Mouse (Mus musculus): ENCODE measurements around the gene Hey2.

Hey2 gene

GRCm38 (mm10) chr10:30842643-30843437 lies at the start of gene Hey2:
Gene Hey2 (minus strand): TSS chr10:30842801.
- DNase-seq (ENCODE audit: low read depth, low spot score) = no peak

DNA sequence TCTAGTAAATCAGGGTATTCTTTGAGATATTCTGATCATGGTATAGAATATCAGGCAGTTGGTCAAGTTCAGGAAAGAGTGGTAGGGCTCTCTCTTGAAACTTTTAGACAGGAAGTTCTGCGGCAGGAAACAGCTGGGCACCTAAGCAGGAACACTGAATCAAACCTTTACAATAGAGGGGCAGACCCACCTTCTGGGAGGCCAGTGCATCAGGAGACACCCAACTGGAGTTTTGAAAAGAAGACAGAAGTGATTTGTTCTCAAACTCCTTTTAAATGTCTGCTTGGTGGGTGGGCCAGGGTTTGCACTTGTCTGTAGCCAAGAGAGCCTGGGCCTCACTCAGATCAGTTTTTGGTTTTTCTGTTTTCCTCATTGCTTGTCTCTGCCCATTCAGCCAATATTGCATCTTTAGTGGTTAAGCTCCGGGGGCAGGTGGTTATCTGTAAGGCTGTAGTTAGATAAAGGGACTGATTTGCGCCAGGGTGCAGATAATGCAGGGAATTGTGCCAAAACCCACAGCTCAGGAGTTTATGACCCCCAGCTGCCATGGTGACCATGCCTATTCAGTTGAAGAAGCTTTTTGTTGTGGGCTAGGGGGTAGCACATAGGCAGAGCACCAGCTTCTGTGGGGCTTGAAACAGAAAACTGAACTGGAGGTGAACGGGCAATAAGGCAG lies 40.6 kb upstream of the Hey2 start:
- DNase-seq (ENCODE audit: low read depth, low spot score) = no peak

GRCm38 (mm10) chr10:30881109-30881508 lies 38.5 kb upstream of the Hey2 start:
- no peak for DNase-seq (ENCODE audit: low read depth, low spot score)

- no peak for DNase-seq (ENCODE audit: low read depth, low spot score)
These were observed 2.7 kb upstream of the Hey2 start for GRCm38 (mm10) chr10:30845101-30845825.

GRCm38 (mm10) chr10:30844191-30845010 lies 1.8 kb upstream of the Hey2 start:
- DNase-seq (ENCODE audit: low read depth, low spot score) = no peak

DNA sequence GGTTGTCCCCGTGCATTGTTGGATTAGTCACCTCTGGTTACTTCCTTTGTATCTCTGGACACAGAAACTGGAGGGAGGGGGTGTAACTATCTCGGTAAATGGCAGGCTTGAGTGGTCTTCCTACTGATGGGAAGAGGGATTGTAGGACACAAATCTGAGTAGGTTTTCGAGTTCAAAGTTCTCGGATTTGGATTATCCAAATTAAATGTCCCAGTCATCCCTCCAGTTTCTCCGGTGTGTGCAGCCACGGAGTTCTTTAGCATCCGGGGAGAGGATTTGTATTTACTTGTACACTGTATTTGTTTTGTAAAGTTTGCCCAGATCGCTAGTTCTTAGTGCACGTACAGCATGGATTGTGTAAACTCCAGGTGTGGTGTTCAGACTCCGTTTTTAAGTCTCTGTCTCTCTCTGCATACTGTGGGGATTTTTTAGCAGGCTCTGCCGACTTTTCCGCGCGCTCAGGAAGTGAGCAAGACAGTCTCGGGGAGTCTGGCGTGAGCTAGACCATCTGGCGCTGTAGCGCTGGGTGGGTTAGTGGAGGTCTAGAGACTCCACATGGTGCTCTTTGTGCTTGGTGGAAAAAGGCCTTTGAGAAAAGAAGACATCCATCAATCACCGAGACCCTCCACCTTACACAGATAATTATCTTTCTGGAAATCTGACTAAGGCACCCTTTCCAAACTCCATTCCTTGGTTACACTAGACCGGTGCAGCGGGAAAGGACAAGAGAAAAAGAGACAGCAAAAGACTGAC lies 1.0 kb upstream of the Hey2 start:
- DNase-seq (ENCODE audit: low read depth, low spot score) = no peak

DNA sequence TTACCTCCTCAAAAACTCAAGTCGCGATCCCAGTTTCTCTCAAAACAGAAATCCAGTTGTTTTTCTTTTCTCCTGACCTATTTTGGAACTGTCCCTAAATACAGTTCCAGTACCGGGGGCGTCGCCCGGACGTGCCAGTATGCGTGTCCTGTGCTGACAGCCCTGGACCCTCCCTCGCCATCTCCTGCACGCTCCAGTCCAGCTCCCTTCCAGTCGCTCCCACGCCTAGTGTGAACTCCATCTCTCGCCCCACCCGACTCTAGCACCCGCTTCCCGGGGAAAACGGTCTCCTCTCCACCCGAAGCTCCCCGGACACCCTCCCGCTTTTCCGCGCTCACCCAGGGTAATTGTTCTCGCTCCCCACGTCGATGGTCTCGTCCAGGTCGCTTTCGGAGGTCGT lies 373 bp downstream of the Hey2 start:
- DNase-seq (ENCODE audit: low read depth, low spot score) = no peak

DNA sequence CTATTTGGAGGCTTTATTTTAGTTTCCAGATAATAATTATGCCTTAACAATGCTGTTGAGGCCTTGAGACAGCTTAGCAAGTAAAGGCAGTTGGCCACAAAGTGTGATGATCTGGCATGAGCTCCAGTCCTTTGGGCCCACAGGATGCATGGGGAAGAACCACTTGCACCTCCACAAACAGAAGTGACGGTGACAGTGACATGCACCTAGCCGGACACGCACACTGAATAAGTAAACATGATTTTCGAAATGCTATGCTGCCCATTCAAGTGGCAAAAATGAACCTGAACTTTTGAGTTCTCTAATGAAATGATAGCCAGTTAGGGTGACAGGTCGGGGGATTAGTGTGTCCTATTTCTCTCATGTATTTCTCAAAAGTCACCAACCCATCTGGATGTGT lies 1.8 kb downstream of the Hey2 start:
- DNase-seq (ENCODE audit: low read depth, low spot score) = no peak

DNA sequence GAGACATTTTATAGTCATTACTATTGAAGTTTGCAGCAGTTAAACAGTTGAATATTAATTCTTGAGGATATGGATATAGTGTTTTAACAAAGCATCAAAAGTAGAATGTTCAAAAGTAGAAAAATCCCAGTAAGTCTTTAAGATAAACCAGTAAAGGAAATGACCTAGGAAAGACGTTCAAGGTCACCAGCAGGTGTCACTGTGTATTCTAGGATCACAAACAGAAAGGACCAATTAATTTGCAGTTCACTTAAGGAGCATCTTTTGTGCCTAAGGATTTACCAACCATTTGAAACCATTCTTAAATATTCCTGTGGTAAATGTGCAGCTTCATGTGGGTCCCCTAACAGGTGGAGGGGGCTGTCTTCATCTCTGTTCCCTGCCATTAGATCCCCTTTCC lies 4.4 kb downstream of the Hey2 start:
- peak; percentile 64 for DNase-seq (ENCODE audit: low read depth, low spot score)

DNA sequence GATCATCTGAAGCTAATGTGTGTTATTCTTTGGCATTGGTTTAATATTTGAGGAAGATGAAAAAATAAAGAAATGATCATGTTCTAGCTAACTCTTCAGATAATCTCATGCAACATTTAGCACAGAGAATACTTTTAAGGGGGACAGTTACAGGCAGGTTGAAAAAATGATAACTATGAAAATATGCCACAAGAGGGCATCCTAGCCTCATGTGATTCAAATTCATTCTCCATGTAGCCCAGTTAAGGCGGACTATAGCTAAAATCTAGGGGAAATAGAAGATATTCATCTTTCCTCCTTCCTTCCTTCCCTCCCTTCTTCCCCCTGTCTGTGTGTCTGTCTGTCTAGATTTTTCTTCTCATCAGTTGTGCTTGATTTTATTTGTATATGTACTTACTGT lies 17.6 kb downstream of the Hey2 start:
- peak; percentile 82 for DNase-seq (ENCODE audit: low read depth, low spot score)

- peak; percentile 90 for DNase-seq (ENCODE audit: low read depth, low spot score)
These were observed 31.7 kb downstream of the Hey2 start for GRCm38 (mm10) chr10:30810967-30811293.

DNA sequence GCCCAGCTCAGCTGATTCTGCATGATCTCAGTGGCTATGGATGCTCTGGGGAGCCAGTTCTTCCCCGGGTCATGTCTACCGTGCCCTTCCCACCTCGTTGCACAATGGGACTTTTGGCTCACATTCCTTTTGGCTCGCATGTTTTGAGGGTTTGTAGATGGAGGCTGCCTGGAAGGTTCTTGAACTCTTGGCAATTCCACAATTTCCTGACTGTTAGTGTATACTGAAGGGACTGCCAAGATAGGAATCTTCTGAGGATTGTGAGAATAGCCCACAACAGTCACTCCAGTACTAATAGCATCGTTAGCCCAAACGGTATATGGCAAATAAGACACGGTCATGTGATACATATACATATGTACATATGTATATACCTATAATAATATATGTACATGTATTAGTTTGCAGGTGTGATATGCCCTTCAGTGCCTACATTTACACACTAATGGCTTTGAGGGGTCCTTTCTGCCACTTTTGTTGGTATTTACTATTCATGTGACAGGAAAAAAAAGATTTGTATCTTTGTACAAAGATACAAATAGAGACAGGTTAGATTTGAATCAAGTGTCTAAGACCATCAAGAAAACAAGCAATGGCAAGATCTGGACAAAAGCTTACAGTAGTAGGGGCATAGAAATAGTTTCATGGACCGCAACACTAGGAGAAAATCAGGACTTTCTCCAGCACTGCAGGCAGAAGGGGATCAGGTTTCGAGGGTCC lies 32.2 kb downstream of the Hey2 start:
- peak; percentile 80 for DNase-seq (ENCODE audit: low read depth, low spot score)

GRCm38 (mm10) chr10:30803587-30804253 lies 38.9 kb downstream of the Hey2 start:
- peak; percentile 42 for DNase-seq (ENCODE audit: low read depth, low spot score)

DNA sequence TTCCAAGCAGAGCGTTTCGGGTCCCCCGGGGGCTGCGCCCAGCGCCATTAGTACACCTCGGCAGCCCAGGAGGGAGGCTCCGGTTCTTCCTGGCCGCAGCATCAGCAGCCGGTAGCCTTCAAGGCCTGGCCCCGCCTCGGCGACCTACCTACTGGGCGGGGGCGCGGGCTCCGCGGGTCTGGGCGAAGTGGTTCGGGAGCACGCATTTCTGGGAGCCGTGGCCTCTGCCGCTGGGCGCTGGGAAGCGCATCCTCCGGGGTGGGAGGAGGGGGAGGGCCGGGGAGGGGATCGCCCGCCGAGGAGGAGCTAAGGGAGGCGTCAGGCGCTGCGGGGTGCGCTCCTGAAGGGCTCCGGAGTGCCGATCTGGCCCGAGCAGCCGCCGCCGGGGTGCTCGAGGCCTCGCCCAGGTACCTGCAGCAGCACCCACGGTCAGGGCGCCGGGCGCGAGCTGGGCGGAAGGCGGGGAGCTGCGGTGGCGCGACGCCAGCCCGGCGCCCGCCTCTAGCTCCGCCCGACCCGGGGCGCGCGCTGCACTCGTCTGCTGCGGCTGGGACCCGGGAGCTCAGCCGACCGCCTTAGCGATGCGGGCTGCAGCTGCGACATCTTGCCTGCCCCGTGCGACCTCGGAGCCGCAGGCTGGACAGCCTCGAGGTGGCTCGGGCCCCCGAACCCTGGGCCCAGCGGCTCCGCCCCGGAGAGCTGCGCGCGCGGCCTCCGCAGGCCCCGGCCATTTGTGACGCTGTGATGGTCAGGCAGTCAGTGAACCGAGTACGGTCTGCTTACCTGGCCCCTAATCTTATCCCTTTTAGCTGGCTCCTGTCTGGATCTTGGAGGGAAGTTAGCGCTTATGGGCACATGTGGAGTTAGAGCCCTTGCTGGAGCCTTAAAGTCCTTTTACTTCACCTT lies 39.7 kb downstream of the Hey2 start, which contains the start of gene Ncoa7:
Gene Ncoa7 (minus strand): TSS at position 646 of the 906 bp plus-strand sequence.
- peak; percentile 77 for DNase-seq (ENCODE audit: low read depth, low spot score)

GRCm38 (mm10) chr10:30802033-30802432 lies 40.6 kb downstream of the Hey2 start:
- peak; percentile 52 for DNase-seq (ENCODE audit: low read depth, low spot score)

DNA sequence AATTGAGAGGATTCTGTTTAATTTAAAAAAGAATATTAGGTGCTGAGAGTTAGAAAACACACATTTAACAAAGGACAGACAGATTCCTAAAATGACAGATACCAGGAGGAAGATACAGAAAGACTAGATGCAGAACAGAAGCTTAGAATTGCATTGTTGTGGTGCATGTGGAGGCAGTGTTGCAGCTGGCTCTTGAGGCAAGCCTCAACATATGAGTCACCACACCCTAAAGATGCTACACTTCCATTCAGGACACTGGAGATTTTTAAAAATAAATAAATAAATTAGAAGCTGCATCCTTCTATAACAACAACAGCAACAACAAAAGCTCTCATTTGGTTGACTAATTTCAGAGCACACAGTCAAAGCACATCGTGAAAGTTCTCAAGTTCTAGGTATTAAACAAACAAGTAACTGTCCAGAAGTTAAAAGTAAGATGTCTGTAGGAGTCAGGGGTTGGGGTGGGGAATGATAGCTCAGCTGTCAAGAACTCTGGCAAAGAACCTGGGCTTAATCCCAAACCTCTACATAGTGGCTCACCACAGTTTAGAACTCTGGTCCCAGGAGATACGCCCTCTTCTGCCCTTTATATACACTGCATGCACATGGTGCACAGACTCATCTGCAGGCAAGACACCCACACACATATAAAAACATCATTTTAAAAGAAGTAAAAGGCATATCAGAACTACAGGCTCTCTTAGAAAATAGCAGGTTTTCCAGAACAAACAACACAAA lies 42.7 kb downstream of the Hey2 start:
- DNase-seq (ENCODE audit: low read depth, low spot score) = peak; percentile 86

DNA sequence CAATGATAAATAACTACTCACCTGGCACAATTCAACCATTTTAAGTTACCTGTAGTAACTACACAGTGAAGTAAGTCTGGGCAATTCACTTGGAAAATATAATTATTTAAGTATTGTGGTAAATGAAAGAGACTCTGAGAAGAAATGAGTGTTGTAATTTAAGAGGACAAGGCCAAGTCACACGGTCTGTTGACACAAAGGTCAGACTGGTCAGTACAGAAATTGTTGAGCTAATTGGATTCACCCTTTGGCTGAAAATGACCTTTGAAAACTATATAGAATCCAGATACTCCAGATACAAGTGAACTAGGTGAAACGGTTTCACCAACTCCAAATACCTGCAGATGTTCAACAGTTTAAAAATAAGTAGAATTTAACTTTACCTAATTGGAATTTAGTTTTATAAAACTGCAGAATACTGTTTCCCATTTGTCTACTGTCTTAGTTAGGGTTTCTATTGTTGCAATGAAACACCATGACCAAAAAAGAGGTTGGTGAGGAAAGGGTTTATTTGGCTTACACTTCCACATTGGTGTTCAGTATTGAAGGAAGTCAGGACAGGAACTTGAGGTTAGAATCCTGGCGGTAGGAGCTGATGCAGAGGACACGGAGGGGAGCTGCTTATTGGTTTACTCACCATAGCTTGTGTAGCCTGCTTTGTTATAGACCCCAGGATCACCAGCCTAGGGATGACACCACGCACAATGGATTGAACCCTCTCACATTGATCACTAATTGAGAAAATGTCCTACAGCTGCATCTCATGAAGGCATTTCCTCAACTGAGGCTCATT lies 45.9 kb downstream of the Hey2 start:
- DNase-seq (ENCODE audit: low read depth, low spot score) = no peak

All from 3T3-L1 (cell line).